Mouse (Mus musculus) small intestine, adult 2 months (tissue): ENCODE data around the gene Sptbn4. TPM values are rescaled to one million over a fixed set of nuclear protein-coding genes. Genes with fewer than 3 reads are reported as not detected.

ENCODE experiments used
- H3K27ac ChIP-seq: fragments of 200-500 bp; 2 replicates; pipeline ENCODE4 v1.5.1; 2012; ENCODE audit warnings: low read depth, low read length, control low read depth, inconsistent platforms; ENCODE audit not compliant: insufficient read depth
- H3K27me3 ChIP-seq: fragments of 200-500 bp; 2 replicates; pipeline ENCODE4 v1.6.1; 2012; ENCODE audit warnings: mild to moderate bottlenecking, moderate library complexity, low read length, inconsistent platforms; ENCODE audit not compliant: control insufficient read depth, insufficient read depth
- H3K36me3 ChIP-seq: fragments of 200-500 bp; 2 replicates; pipeline ENCODE4 v1.6.1; 2012; ENCODE audit warnings: mild to moderate bottlenecking, low read length, control low read depth, inconsistent platforms; ENCODE audit not compliant: control insufficient read depth, insufficient read depth
- H3K4me1 ChIP-seq: fragments of 200-500 bp; 2 replicates; pipeline ENCODE4 v1.6.1; 2012; ENCODE audit warnings: low read length, inconsistent platforms, mixed read lengths; ENCODE audit not compliant: control insufficient read depth, insufficient read depth, insufficient read length
- H3K4me3 ChIP-seq: fragments of 200-500 bp; 2 replicates; pipeline ENCODE4 v1.5.1; 2012; ENCODE audit warnings: low read depth, mild to moderate bottlenecking, control low read depth, inconsistent platforms, low read length, moderate library complexity
- CTCF ChIP-seq: fragments of 200-500 bp; IDR thresholded peaks from 2 replicates; pipeline ENCODE4 v1.5.1; 2012; ENCODE audit warnings: low read depth, mild to moderate bottlenecking, control low read depth, inconsistent platforms, low read length, moderate library complexity, mixed read lengths; ENCODE audit not compliant: insufficient replicate concordance, insufficient read length; ENCODE audit errors: extremely low read depth
- POLR2A ChIP-seq: fragments of 200-500 bp; IDR thresholded peaks from 2 replicates; pipeline ENCODE4 v1.6.1; 2012; ENCODE audit warnings: low read depth, mild to moderate bottlenecking, control low read depth, inconsistent platforms, low read length, moderate library complexity
- whole genome bisulfite sequencing: fragments of 180-500 bp; shearing (Covaris S2); methylation state at CpG from one replicate; pipeline ENCODE4 v1.1.7; 2018; 5-methylcytosine and 5-hydroxymethylcytosine counted together
- polyA plus RNA-seq: library from polyadenylated mRNA; depleted of rRNA; stranded (reverse); fragments of >200 nt; gene quantifications from 2 replicates; pipeline ENCODE4 v1.2.3, GENCODE M21; 2012

Gene Sptbn4
- polyA plus RNA-seq, 1 experiment: 0.19 TPM

DNA sequence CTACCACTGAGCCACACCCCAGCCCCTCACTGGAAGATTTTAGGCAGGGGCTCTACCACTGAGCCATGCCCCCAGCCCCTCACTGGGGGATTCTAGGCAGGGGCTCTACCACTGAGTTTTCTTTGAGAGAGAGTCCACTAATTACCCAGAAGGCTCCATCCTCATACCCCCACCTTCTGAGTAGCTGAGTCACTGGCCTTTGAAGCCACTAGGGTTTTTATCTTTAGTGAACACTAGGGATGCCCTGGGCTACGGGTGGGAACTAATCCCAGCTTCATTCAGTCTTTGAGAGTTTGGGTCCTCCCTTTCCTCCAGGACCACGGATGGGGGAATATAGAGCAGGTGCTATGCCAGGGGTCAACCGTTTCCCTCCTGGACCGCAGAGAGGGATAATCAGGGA lies 11.1 kb upstream of the Sptbn4 start:
- no peaks in the 10 kb centered on the region for H3K4me1 ChIP-seq
- TF ChIP-seq CTCF: no peak
- no peak for TF ChIP-seq POLR2A
- H3K27ac ChIP-seq: no peak overlapping the region
- H3K4me3 ChIP-seq: no peak overlapping the region
- H3K27me3 ChIP-seq: no peaks in the 10 kb centered on the region
- no peaks in the 10 kb centered on the region; the same call in 1 of the 2 replicates for H3K36me3 ChIP-seq
- 91% methylated on average over 4 of the region's 4 CpGs for WGBS

DNA sequence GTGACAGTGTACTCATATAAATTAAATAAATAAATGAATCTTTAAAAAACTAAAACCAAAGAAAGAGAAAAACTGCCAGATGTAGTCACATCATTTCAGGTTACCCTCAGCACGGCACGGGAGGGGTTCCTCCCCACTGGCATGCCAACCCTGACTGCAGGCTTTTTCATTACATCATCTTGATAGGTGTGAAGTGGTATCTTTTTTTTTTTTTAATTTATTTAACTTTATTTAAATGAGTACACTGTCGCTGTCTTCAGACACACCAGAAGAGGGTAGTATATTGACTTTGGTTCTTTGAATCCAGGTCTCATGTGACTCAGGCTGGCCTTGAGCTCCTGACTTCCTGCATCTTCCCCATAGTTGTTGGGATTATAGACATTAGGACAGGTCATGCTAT lies 7.8 kb upstream of the Sptbn4 start:
- Histone ChIP-seq H3K27me3 (no peaks in the 10 kb centered on the region), H3K27ac (no peak overlapping the region), H3K36me3 (no peaks in the 10 kb centered on the region), H3K4me3 (no peak overlapping the region), H3K4me1 (no peaks in the 10 kb centered on the region; the same call in 1 of the 2 replicates)
- TF ChIP-seq CTCF: no peak
- WGBS: 95% methylated on average over 3 of the region's 3 CpGs

DNA sequence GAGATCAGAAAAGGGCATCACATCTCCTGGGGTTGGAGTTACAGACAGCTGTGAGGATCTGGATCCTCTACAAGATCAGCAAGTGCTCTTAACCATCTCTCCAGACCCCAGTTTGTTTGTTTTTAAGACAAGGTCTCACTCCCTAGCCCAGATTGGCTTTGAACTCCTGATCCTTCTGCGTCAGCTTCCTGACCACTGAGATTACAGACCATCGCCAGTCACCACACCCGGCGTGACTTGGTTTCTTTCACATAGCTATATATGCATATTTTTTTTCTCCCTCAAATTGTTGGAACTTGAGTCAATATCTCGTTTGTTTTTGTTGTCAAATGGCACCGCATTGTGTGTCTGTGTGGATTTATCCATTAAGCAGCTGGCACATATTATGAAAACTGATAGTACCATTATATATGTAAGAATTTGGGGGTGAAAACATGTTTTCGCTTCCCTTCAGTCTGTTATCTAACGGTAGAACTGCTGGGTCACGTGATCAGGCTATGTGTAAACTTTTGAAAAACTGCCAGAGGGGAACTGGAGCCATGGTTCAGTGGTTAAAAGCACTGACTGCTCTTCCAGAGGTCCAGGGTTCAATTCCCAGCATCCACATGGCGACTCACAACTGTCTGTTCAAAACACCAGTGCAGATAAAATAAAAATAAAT lies 7.1 kb upstream of the Sptbn4 start:
- no peaks in the 10 kb centered on the region; the same call in 1 of the 2 replicates for H3K4me1 ChIP-seq
- WGBS: 61% methylated on average over 10 of the region's 10 CpGs
- no peaks in the 10 kb centered on the region for H3K27me3 ChIP-seq
- TF ChIP-seq CTCF (no peak), POLR2A (no peak)
- H3K4me3 ChIP-seq: no peak overlapping the region
- no peak overlapping the region for H3K27ac ChIP-seq
- H3K36me3 ChIP-seq: no peaks in the 10 kb centered on the region

DNA sequence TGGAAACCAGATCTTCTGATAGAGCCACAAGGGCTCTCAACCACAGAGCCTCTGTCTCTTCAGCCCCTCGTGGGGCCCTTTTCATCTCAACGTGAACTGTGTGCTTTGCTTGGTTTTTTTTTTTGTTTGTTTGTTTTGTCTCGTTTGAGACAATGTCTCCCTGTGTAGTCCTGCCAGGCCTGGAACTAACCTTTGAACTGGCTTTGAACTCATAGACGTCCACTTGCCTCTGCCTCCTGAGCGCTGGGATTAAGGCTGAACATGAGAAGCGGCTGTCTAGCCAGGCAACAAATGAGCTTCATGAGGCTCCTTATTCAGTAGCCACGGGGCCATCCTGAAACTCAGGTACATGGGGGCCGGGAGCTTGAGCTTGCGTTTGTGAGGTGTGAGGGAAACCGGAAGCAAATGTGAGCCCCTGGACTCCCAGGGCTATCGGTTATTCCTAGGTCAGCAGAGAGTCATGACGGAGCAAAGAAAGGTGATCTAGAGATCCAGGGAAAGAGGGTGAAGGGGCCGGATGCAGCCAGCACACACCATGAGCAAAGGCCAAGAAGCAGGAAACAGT lies 4.8 kb upstream of the Sptbn4 start:
- TF ChIP-seq POLR2A (no peak), CTCF (no peak)
- Histone ChIP-seq H3K27me3 (no peaks in the 10 kb centered on the region), H3K4me3 (no peak overlapping the region), H3K4me1 (peaks cover 11% of the 10 kb centered on the region; the same call in 1 of the 2 replicates), H3K27ac (no peak overlapping the region), H3K36me3 (no peaks in the 10 kb centered on the region)
- whole genome bisulfite sequencing: 47% methylated on average over 13 of the region's 13 CpGs

DNA sequence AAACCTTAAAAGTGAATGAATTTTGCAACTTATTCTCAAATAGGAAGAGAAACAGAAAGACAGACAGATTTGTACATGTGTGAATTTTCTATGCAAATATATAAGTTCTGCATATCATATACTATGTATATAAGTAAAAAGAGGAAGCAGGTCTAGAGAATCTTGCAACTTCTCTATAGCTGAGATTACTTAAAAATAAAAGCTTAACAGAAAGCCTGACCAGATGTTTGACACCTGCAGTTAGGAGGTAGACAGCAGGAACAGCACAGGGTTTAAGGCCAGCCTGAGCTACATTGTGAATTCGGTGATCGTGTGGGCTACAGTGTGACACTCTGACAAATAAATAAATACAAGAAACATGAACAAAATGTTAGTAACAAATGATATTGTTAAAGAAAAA lies 3.9 kb upstream of the Sptbn4 start:
- H3K36me3 ChIP-seq: no peaks in the 10 kb centered on the region
- no peak overlapping the region for H3K27ac ChIP-seq
- TF ChIP-seq CTCF (no peak), POLR2A (no peak)
- peaks cover 2% of the 10 kb centered on the region for H3K27me3 ChIP-seq
- peaks cover 18% of the 10 kb centered on the region for H3K4me1 ChIP-seq
- H3K4me3 ChIP-seq: no peak overlapping the region
- 85% methylated on average over 2 of the region's 2 CpGs for WGBS

DNA sequence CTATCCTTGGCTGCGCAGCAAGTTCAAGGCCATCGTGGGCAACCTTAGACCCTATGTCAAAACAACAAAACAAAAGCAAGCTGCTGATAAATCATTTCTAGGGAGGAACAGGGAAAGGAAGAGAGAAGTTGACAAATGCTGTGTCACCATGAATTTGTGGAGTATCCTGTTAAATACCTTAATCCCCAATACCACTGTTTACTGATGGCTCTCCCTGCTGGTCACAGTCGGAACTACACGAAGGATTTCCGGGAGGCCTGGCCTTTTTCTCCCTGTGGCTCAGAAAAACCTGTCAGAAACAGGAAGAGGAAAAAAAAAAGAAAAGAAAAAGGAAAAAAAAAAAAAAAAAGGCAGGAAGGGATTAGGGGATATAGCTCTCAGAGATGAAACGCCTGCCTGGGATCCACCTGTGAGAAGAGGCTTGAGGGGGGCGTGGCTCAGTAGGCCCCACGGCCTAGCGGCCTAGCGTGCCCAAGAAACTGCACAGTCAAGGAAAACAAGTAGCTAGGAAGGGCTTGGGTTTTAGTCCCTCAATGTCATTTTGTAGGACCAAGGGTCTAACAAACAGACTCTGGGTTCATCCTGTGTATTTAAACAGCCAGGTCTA lies 1.9 kb upstream of the Sptbn4 start:
- Histone ChIP-seq H3K27ac (0 out of 2 replicates have a peak overlapping the region, but pooled peaks have one; percentile 41), H3K27me3 (peaks cover 7% of the 10 kb centered on the region), H3K4me3 (no peak overlapping the region), H3K4me1 (peaks cover 21% of the 10 kb centered on the region), H3K36me3 (no peaks in the 10 kb centered on the region)
- TF ChIP-seq CTCF: 0 out of 2 replicates have a peak, but pooled peaks have one; percentile 24
- no peak for TF ChIP-seq POLR2A
- 60% methylated on average over 10 of the region's 10 CpGs for WGBS
